Mouse (Mus musculus) MEL (cell line): ENCODE data around the gene Bcar1. TPM values are rescaled to one million over a fixed set of nuclear protein-coding genes. Genes with fewer than 3 reads are reported as not detected.

Experiments used
- DNase-seq: peaks from one replicate; pipeline ENCODE4 v3.0.0; 2011; ENCODE audit warnings: low read depth, low spot score
- H3K27ac ChIP-seq: 2 replicates; pipeline ENCODE4 v1.5.1; 2012; ENCODE audit warnings: low read depth, mild to moderate bottlenecking, control low read depth, low read length, moderate library complexity; ENCODE audit not compliant: control insufficient read depth
- H3K27me3 ChIP-seq, 2 experiments: fragments of 150-350 bp in 1 of 2; sonication (generic) in 1 of 2; 2 replicates each; pipeline ENCODE4 v1.6.1; 2012; ENCODE audit warnings: low read length in 2 of 2, mild to moderate bottlenecking in 2 of 2, improper control_type of control experiment in 1 of 2, moderate library complexity in 1 of 2; ENCODE audit not compliant: insufficient read depth in 2 of 2, control insufficient read depth in 1 of 2
- H3K36me3 ChIP-seq, 2 experiments: 2 replicates each; pipeline ENCODE4 v1.6.1; 2012 to 2014; ENCODE audit warnings: low read length in 2 of 2, improper control_type of control experiment in 1 of 2, inconsistent platforms in 1 of 2, mild to moderate bottlenecking in 1 of 2; ENCODE audit not compliant: insufficient read depth in 2 of 2, control insufficient read depth in 1 of 2
- H3K4me1 ChIP-seq, 2 experiments: fragments of 150-350 bp in 1 of 2; sonication (generic) in 1 of 2; 2 replicates each; pipeline ENCODE4 v1.6.1; 2012; ENCODE audit warnings: low read length in 2 of 2, improper control_type of control experiment in 1 of 2, mild to moderate bottlenecking in 1 of 2; ENCODE audit not compliant: insufficient read depth in 2 of 2, control insufficient read depth in 1 of 2
- H3K4me3 ChIP-seq, 2 experiments: fragments of 150-350 bp in 1 of 2; sonication (generic) in 1 of 2; 2 replicates each; pipeline ENCODE4 v1.5.1; 2012; ENCODE audit warnings: low read depth in 2 of 2, low read length in 2 of 2, mild to moderate bottlenecking in 2 of 2, moderate library complexity in 2 of 2, control low read depth in 1 of 2, improper control_type of control experiment in 1 of 2; ENCODE audit not compliant: control insufficient read depth in 1 of 2, insufficient read depth in 1 of 2
- H3K79me2 ChIP-seq: 2 replicates; pipeline ENCODE4 v1.6.1; 2012; ENCODE audit warnings: mild to moderate bottlenecking, low read length, moderate library complexity; ENCODE audit not compliant: control insufficient read depth, poor library complexity, insufficient read depth
- H3K9ac ChIP-seq: 2 replicates; pipeline ENCODE4 v1.6.1; 2012; ENCODE audit warnings: low read depth, mild to moderate bottlenecking, control low read depth, low read length, moderate library complexity; ENCODE audit not compliant: control insufficient read depth, poor library complexity, severe bottlenecking
- H3K9me3 ChIP-seq: fragments of 150-350 bp; sonication (generic); replicated peaks from 2 replicates; pipeline ENCODE4 v1.6.1; 2012; ENCODE audit warnings: mild to moderate bottlenecking, low read length, improper control_type of control experiment, moderate library complexity; ENCODE audit not compliant: insufficient read depth
- BHLHE40 ChIP-seq: IDR thresholded peaks from 2 replicates; pipeline ENCODE4 v1.6.1; 2012; ENCODE audit warnings: low read depth, mild to moderate bottlenecking, inconsistent platforms, low read length, improper control_type of control experiment, borderline replicate concordance
- CTCF ChIP-seq, 3 experiments: IDR thresholded peaks in 2 of 3; conservative IDR thresholded peaks in 1 of 3; 2 replicates each; pipeline ENCODE4 v1.5.1; 2011 to 2012; ENCODE audit warnings: low read length in 3 of 3, low read depth in 2 of 3, mild to moderate bottlenecking in 2 of 3, improper control_type of control experiment in 1 of 3, inconsistent platforms in 1 of 3, mixed read lengths in 1 of 3, moderate library complexity in 1 of 3; ENCODE audit not compliant: control insufficient read depth in 1 of 3, insufficient read depth in 1 of 3, poor library complexity in 1 of 3, severe bottlenecking in 1 of 3
- GABPA ChIP-seq: IDR thresholded peaks from 2 replicates; pipeline ENCODE4 v1.6.1; 2012; ENCODE audit warnings: low read depth, mild to moderate bottlenecking, inconsistent platforms, low read length, improper control_type of control experiment, moderate library complexity
- GATA1 ChIP-seq: IDR thresholded peaks from 2 replicates; pipeline ENCODE4 v1.6.1; 2011; ENCODE audit warnings: low read depth, low read length, improper control_type of control experiment
- HCFC1 ChIP-seq: IDR thresholded peaks from 2 replicates; pipeline ENCODE4 v1.6.1; 2012; ENCODE audit warnings: low read depth, mild to moderate bottlenecking, inconsistent platforms, low read length, improper control_type of control experiment, moderate library complexity
- MAFK ChIP-seq: IDR thresholded peaks from 2 replicates; pipeline ENCODE4 v1.6.1; 2011; ENCODE audit warnings: low read depth, mild to moderate bottlenecking, low read length, improper control_type of control experiment, borderline replicate concordance
- MAX ChIP-seq: IDR thresholded peaks from 2 replicates; pipeline ENCODE4 v1.6.1; 2011; ENCODE audit warnings: low read length, improper control_type of control experiment
- MEF2A ChIP-seq: IDR thresholded peaks from 2 replicates; pipeline ENCODE4 v1.6.1; 2014; ENCODE audit warnings: low read depth, mild to moderate bottlenecking, inconsistent platforms, low read length, improper control_type of control experiment; ENCODE audit not compliant: poor library complexity, insufficient replicate concordance, severe bottlenecking; ENCODE audit errors: extremely low read depth
- MYC ChIP-seq: IDR thresholded peaks from 2 replicates; pipeline ENCODE4 v1.6.1; 2011; ENCODE audit warnings: low read depth, mild to moderate bottlenecking, low read length, improper control_type of control experiment, moderate library complexity
- SMC3 ChIP-seq: IDR thresholded peaks from 2 replicates; pipeline ENCODE4 v1.6.1; 2011; ENCODE audit warnings: low read depth, low read length, improper control_type of control experiment
- TAL1 ChIP-seq: IDR thresholded peaks from 2 replicates; pipeline ENCODE4 v1.6.1; 2012; ENCODE audit warnings: mild to moderate bottlenecking, inconsistent platforms, low read length, moderate library complexity, mixed read lengths
- TCF12 ChIP-seq: IDR thresholded peaks from 2 replicates; pipeline ENCODE4 v1.6.1; 2014; ENCODE audit warnings: low read depth, mild to moderate bottlenecking, inconsistent platforms, low read length, improper control_type of control experiment, moderate library complexity
- USF2 ChIP-seq, 2 experiments: IDR thresholded peaks; 2 replicates each; pipeline ENCODE4 v1.6.1; 2011 to 2012; ENCODE audit warnings: improper control_type of control experiment in 2 of 2, low read length in 2 of 2, borderline replicate concordance in 1 of 2, inconsistent platforms in 1 of 2, low read depth in 1 of 2, mild to moderate bottlenecking in 1 of 2; ENCODE audit not compliant: insufficient read depth in 1 of 2
- ZC3H11A ChIP-seq: IDR thresholded peaks from 2 replicates; pipeline ENCODE4 v1.6.1; 2012; ENCODE audit warnings: low read depth, mild to moderate bottlenecking, inconsistent platforms, low read length, improper control_type of control experiment
- ZMIZ1 ChIP-seq: IDR thresholded peaks from 2 replicates; pipeline ENCODE4 v1.6.1; 2012; ENCODE audit warnings: low read depth, mild to moderate bottlenecking, inconsistent platforms, low read length, improper control_type of control experiment, moderate library complexity
- polyA plus RNA-seq, 2 experiments: library from polyadenylated mRNA; stranded (reverse) in 1 of 2; unstranded in 1 of 2; fragments of >175 nt in 1 of 2; fragments of >200 nt in 1 of 2; gene quantifications; 2 replicates each; pipeline versions ENCODE4 v1.2.1 to v1.2.4; 2012; ENCODE audit warnings: low replicate concordance in 2 of 2, low read depth in 1 of 2; ENCODE audit not compliant: insufficient read length in 2 of 2, insufficient read depth in 1 of 2, missing spikeins in 1 of 2
- total RNA-seq: library from RNA; depleted of rRNA; stranded (reverse); fragments of 300-350 nt; gene quantifications from 2 replicates; pipeline ENCODE4 v1.2.3, GENCODE M21; 2012

Bcar1 gene
- total and polyA plus RNA-seq, 3 experiments, result 6.5 to 17.4 TPM; not detected in 1

GRCm38 (mm10) chr8:111720115-111720544, 23.5 kb downstream of the Bcar1 start:
- no peaks in the 10 kb centered on the region for H3K79me2 ChIP-seq
- no peaks in the 10 kb centered on the region for H3K27me3 ChIP-seq
- no peaks in the 10 kb centered on the region for H3K9me3 ChIP-seq
- TF ChIP-seq HCFC1 (no peak), ZMIZ1 (no peak), TAL1 (no peak), MAX (no peak), BHLHE40 (no peak), GATA1 (no peak), MYC (no peak), SMC3 (no peak), MAFK (no peak), CTCF (IDR thresholded peaks at IDR 0.05 in 2 of 3, conservative IDR thresholded peaks at IDR 0.05 in 1 of 3; ENCODE audit: control insufficient read depth in 1 of 3, insufficient read depth in 1 of 3, low read depth in 2 of 3, low read length in 3 of 3, poor library complexity in 1 of 3, severe bottlenecking in 1 of 3) (no peak), MEF2A (no peak), USF2 (IDR thresholded peaks at IDR 0.05; ENCODE audit: borderline replicate concordance in 1 of 2, insufficient read depth in 1 of 2, low read depth in 1 of 2, low read length in 2 of 2) (no peak)
- no peak overlapping the region for H3K4me3 ChIP-seq
- no peak overlapping the region for H3K27ac ChIP-seq
- no peak overlapping the region for H3K9ac ChIP-seq
- DNase-seq, result no peak
- H3K36me3 ChIP-seq, result peaks cover 0 to 7% of the 10 kb centered on the region in 2 experiments; a peak in 2 of 4 replicates
- H3K4me1 ChIP-seq, result peaks cover 9 to 13% of the 10 kb centered on the region in 2 experiments

- no peak overlapping the region for H3K4me3 ChIP-seq
- H3K36me3 ChIP-seq, result peaks cover 0 to 7% of the 10 kb centered on the region in 2 experiments; a peak in 2 of 4 replicates
- no peaks in the 10 kb centered on the region for H3K9me3 ChIP-seq
- H3K4me1 ChIP-seq, result peaks cover 9 to 13% of the 10 kb centered on the region in 2 experiments
- no peak for DNase-seq
- H3K79me2 ChIP-seq, result no peaks in the 10 kb centered on the region
- H3K27me3 ChIP-seq, result no peaks in the 10 kb centered on the region
- no peak for TF ChIP-seq CTCF (IDR thresholded peaks at IDR 0.05 in 2 of 3, conservative IDR thresholded peaks at IDR 0.05 in 1 of 3; ENCODE audit: control insufficient read depth in 1 of 3, insufficient read depth in 1 of 3, low read depth in 2 of 3, low read length in 3 of 3, poor library complexity in 1 of 3, severe bottlenecking in 1 of 3)
- no peak for TF ChIP-seq ZC3H11A
- no peak for TF ChIP-seq TCF12
- TF ChIP-seq GABPA, result no peak
- no peak overlapping the region for H3K9ac ChIP-seq
- H3K27ac ChIP-seq, result no peak overlapping the region
Measured at GRCm38 (mm10) chr8:111718937-111719336, 24.7 kb downstream of the Bcar1 start.
